Mouse (Mus musculus): ENCODE measurements around the gene Sco1. TPM values are rescaled to one million over a fixed set of nuclear protein-coding genes. Genes with fewer than 3 reads are reported as not detected.
A peak's percentile ranks its signal among the peaks of the same experiment; 100 is the strongest.
"Not testable (repeated sequence)": the region's sequence is repeated elsewhere in the genome, so short reads cannot be mapped to it uniquely, and the experiment has no call there.

Gene Sco1
- polyA plus RNA-seq, 1 experiment from 2014 or later, result 20.3 TPM

- no peaks in the 10 kb centered on the region for H3K4me1 ChIP-seq (replicated peaks; ENCODE audit: control insufficient read depth, insufficient read depth, low read length)
- DNase-seq (ENCODE audit: low spot score) (peak; percentile 56), ATAC-seq (replicated peaks; ENCODE audit: low FRiP score) (peak; percentile 30; the same call in 1 of the 2 replicates)
- H3K36me3 ChIP-seq (ENCODE audit: control insufficient read depth, insufficient read depth, low read length), result no peaks in the 10 kb centered on the region
- peaks cover 30% of the 10 kb centered on the region for H3K27me3 ChIP-seq (replicated peaks; ENCODE audit: control insufficient read depth, insufficient read depth, low read length)
- H3K9me3 ChIP-seq (ENCODE audit: control insufficient read depth, low read length), result no peaks in the 10 kb centered on the region
- H3K9ac ChIP-seq (ENCODE audit: low read depth, low read length), result no peak overlapping the region
- no peak overlapping the region for H3K4me2 ChIP-seq
- WGBS, result 2% methylated on average over 6 of the region's 6 CpGs
- H3K4me3 ChIP-seq (ENCODE audit: low read depth, low read length), result no peak overlapping the region
- H3K27ac ChIP-seq (ENCODE audit: low read depth, low read length), result no peak overlapping the region
These were observed 33.0 kb downstream of the Sco1 start for GRCm38 (mm10) chr11:67085489-67085888.

GRCm38 (mm10) chr11:67086467-67087164 lies 34.1 kb downstream of the Sco1 start:
- Histone ChIP-seq H3K27me3 (replicated peaks; ENCODE audit: control insufficient read depth, insufficient read depth, low read length) (peaks cover 30% of the 10 kb centered on the region), H3K36me3 (ENCODE audit: control insufficient read depth, insufficient read depth, low read length) (no peaks in the 10 kb centered on the region), H3K9me3 (ENCODE audit: control insufficient read depth, low read length) (no peaks in the 10 kb centered on the region), H3K9ac (ENCODE audit: low read depth, low read length) (no peak overlapping the region), H3K27ac (ENCODE audit: low read depth, low read length) (no peak overlapping the region), H3K4me1 (replicated peaks; ENCODE audit: control insufficient read depth, insufficient read depth, low read length) (no peaks in the 10 kb centered on the region), H3K4me3 (ENCODE audit: low read depth, low read length) (no peak overlapping the region), H3K4me2 (no peak overlapping the region)
- ATAC-seq (replicated peaks; ENCODE audit: low FRiP score) (no peak), DNase-seq (ENCODE audit: low spot score) (no peak)
- WGBS, result 49% methylated on average over 9 of the region's 9 CpGs

- Histone ChIP-seq H3K4me2 (no peak overlapping the region), H3K4me1 (replicated peaks; ENCODE audit: control insufficient read depth, insufficient read depth, low read length) (no peaks in the 10 kb centered on the region), H3K9ac (ENCODE audit: low read depth, low read length) (no peak overlapping the region), H3K36me3 (ENCODE audit: control insufficient read depth, insufficient read depth, low read length) (no peaks in the 10 kb centered on the region), H3K27ac (ENCODE audit: low read depth, low read length) (no peak overlapping the region), H3K9me3 (ENCODE audit: control insufficient read depth, low read length) (no peaks in the 10 kb centered on the region), H3K4me3 (ENCODE audit: low read depth, low read length) (no peak overlapping the region), H3K27me3 (replicated peaks; ENCODE audit: control insufficient read depth, insufficient read depth, low read length) (peaks cover 30% of the 10 kb centered on the region)
- no peak for DNase-seq (ENCODE audit: low spot score)
- ATAC-seq (replicated peaks; ENCODE audit: low FRiP score), result no peak
- WGBS, result 78% methylated on average over 12 of the region's 12 CpGs
These were observed 34.8 kb downstream of the Sco1 start for GRCm38 (mm10) chr11:67087225-67087624.

- H3K27me3 ChIP-seq (replicated peaks; ENCODE audit: control insufficient read depth, insufficient read depth, low read length), result not testable (repeated sequence)
- 83% methylated on average over 9 of the region's 12 CpGs for WGBS
These were observed 39.9 kb downstream of the Sco1 start for GRCm38 (mm10) chr11:67092354-67092753.

GRCm38 (mm10) chr11:67093201-67093600 lies 40.7 kb downstream of the Sco1 start:
- H3K4me3 ChIP-seq (ENCODE audit: low read depth, low read length), result no peak overlapping the region
- H3K9ac ChIP-seq (ENCODE audit: low read depth, low read length), result no peak overlapping the region
- 59% methylated on average over 9 of the region's 9 CpGs for WGBS
- DNase-seq (ENCODE audit: low spot score) (no peak), ATAC-seq (replicated peaks; ENCODE audit: low FRiP score) (no peak)
- no peaks in the 10 kb centered on the region for H3K4me1 ChIP-seq (replicated peaks; ENCODE audit: control insufficient read depth, insufficient read depth, low read length)
- peaks cover 7% of the 10 kb centered on the region for H3K27me3 ChIP-seq (replicated peaks; ENCODE audit: control insufficient read depth, insufficient read depth, low read length)
- H3K4me2 ChIP-seq, result no peak overlapping the region
- no peak overlapping the region for H3K27ac ChIP-seq (ENCODE audit: low read depth, low read length)
- no peaks in the 10 kb centered on the region for H3K36me3 ChIP-seq (ENCODE audit: control insufficient read depth, insufficient read depth, low read length)
- no peaks in the 10 kb centered on the region for H3K9me3 ChIP-seq (ENCODE audit: control insufficient read depth, low read length)

More at GRCm38 (mm10) chr11:67092354-67092753, 39.9 kb downstream of the Sco1 start:
- H3K4me1 ChIP-seq (replicated peaks; ENCODE audit: control insufficient read depth, insufficient read depth, low read length); H3K27ac ChIP-seq (ENCODE audit: low read depth, low read length); H3K9ac ChIP-seq (ENCODE audit: low read depth, low read length); H3K4me2 ChIP-seq; H3K9me3 ChIP-seq (ENCODE audit: control insufficient read depth, low read length); H3K4me3 ChIP-seq (ENCODE audit: low read depth, low read length); H3K36me3 ChIP-seq (ENCODE audit: control insufficient read depth, insufficient read depth, low read length); ATAC-seq (replicated peaks; ENCODE audit: low FRiP score); DNase-seq (ENCODE audit: low spot score): not testable (repeated sequence)

- ATAC-seq (replicated peaks; ENCODE audit: low FRiP score), result no peak
These were observed 41.2 kb downstream of the Sco1 start for GRCm38 (mm10) chr11:67093652-67094051.

GRCm38 (mm10) chr11:67094470-67094869 lies 42.0 kb downstream of the Sco1 start:
- Histone ChIP-seq H3K4me1 (replicated peaks; ENCODE audit: control insufficient read depth, insufficient read depth, low read length) (no peaks in the 10 kb centered on the region), H3K4me3 (ENCODE audit: low read depth, low read length) (no peak overlapping the region), H3K27ac (ENCODE audit: low read depth, low read length) (no peak overlapping the region), H3K27me3 (replicated peaks; ENCODE audit: control insufficient read depth, insufficient read depth, low read length) (peaks cover 2% of the 10 kb centered on the region), H3K4me2 (no peak overlapping the region), H3K36me3 (ENCODE audit: control insufficient read depth, insufficient read depth, low read length) (no peaks in the 10 kb centered on the region), H3K9me3 (ENCODE audit: control insufficient read depth, low read length) (no peaks in the 10 kb centered on the region), H3K9ac (ENCODE audit: low read depth, low read length) (no peak overlapping the region)
- ATAC-seq (replicated peaks; ENCODE audit: low FRiP score) (no peak), DNase-seq (ENCODE audit: low spot score) (no peak)
- 54% methylated on average over 29 of the region's 29 CpGs for WGBS

More at GRCm38 (mm10) chr11:67093652-67094051, 41.2 kb downstream of the Sco1 start:
- Histone ChIP-seq H3K4me2 (no peak overlapping the region), H3K4me1 (replicated peaks; ENCODE audit: control insufficient read depth, insufficient read depth, low read length) (no peaks in the 10 kb centered on the region), H3K9me3 (ENCODE audit: control insufficient read depth, low read length) (no peaks in the 10 kb centered on the region), H3K27me3 (replicated peaks; ENCODE audit: control insufficient read depth, insufficient read depth, low read length) (peaks cover 7% of the 10 kb centered on the region), H3K9ac (ENCODE audit: low read depth, low read length) (no peak overlapping the region), H3K4me3 (ENCODE audit: low read depth, low read length) (no peak overlapping the region), H3K36me3 (ENCODE audit: control insufficient read depth, insufficient read depth, low read length) (no peaks in the 10 kb centered on the region), H3K27ac (ENCODE audit: low read depth, low read length) (no peak overlapping the region)
- WGBS, result 83% methylated on average over 5 of the region's 5 CpGs
- no peak for DNase-seq (ENCODE audit: low spot score)

GRCm38 (mm10) chr11:67097709-67098108 lies 45.2 kb downstream of the Sco1 start:
- no peak overlapping the region for H3K27ac ChIP-seq (ENCODE audit: low read depth, low read length)
- H3K9ac ChIP-seq (ENCODE audit: low read depth, low read length), result no peak overlapping the region
- H3K4me2 ChIP-seq, result no peak overlapping the region
- no peaks in the 10 kb centered on the region for H3K9me3 ChIP-seq (ENCODE audit: control insufficient read depth, low read length)
- no peak for DNase-seq (ENCODE audit: low spot score)
- H3K4me1 ChIP-seq (replicated peaks; ENCODE audit: control insufficient read depth, insufficient read depth, low read length), result no peaks in the 10 kb centered on the region
- no peak overlapping the region for H3K4me3 ChIP-seq (ENCODE audit: low read depth, low read length)
- WGBS, result 85% methylated on average over 10 of the region's 10 CpGs
- peaks cover 2% of the 10 kb centered on the region for H3K27me3 ChIP-seq (replicated peaks; ENCODE audit: control insufficient read depth, insufficient read depth, low read length)
- no peak for ATAC-seq (replicated peaks; ENCODE audit: low FRiP score)
- H3K36me3 ChIP-seq (ENCODE audit: control insufficient read depth, insufficient read depth, low read length), result no peaks in the 10 kb centered on the region

- Histone ChIP-seq H3K9ac (ENCODE audit: low read depth, low read length) (no peak overlapping the region), H3K27me3 (replicated peaks; ENCODE audit: control insufficient read depth, insufficient read depth, low read length) (peaks cover 2% of the 10 kb centered on the region), H3K27ac (ENCODE audit: low read depth, low read length) (no peak overlapping the region), H3K36me3 (ENCODE audit: control insufficient read depth, insufficient read depth, low read length) (no peaks in the 10 kb centered on the region), H3K4me3 (ENCODE audit: low read depth, low read length) (no peak overlapping the region), H3K9me3 (ENCODE audit: control insufficient read depth, low read length) (no peaks in the 10 kb centered on the region), H3K4me1 (replicated peaks; ENCODE audit: control insufficient read depth, insufficient read depth, low read length) (no peaks in the 10 kb centered on the region), H3K4me2 (no peak overlapping the region)
- WGBS, result 77% methylated on average over 11 of the region's 11 CpGs
- no peak for ATAC-seq (replicated peaks; ENCODE audit: low FRiP score)
- no peak for DNase-seq (ENCODE audit: low spot score)
These were observed 46.0 kb downstream of the Sco1 start for GRCm38 (mm10) chr11:67098427-67098826.
